Mouse (Mus musculus) left cerebral cortex, postnatal 4 days (tissue): ENCODE measurements around the gene Lamb1. TPM values are rescaled to one million over a fixed set of nuclear protein-coding genes. Genes with fewer than 3 reads are reported as not detected.
A peak's percentile ranks its signal among the peaks of the same experiment; 100 is the strongest.

Source experiments
- DNase-seq: peaks from one replicate; pipeline ENCODE4 v3.0.0-alpha.2; 2022
- intact Hi-C: fragments of 180-260 bp; cut with DNase I; formaldehyde crosslinking; loops from one replicate; pipeline ENCODE4 v1.15.1; 2025
- total RNA-seq, 2 experiments: library from RNA; stranded (reverse); gene quantifications; 2 replicates each; pipeline ENCODE4 v1.2.3; 2021

The Lamb1 gene
- 10 to 100 TPM; 50.9 to 55.7 TPM for total RNA-seq

DNA sequence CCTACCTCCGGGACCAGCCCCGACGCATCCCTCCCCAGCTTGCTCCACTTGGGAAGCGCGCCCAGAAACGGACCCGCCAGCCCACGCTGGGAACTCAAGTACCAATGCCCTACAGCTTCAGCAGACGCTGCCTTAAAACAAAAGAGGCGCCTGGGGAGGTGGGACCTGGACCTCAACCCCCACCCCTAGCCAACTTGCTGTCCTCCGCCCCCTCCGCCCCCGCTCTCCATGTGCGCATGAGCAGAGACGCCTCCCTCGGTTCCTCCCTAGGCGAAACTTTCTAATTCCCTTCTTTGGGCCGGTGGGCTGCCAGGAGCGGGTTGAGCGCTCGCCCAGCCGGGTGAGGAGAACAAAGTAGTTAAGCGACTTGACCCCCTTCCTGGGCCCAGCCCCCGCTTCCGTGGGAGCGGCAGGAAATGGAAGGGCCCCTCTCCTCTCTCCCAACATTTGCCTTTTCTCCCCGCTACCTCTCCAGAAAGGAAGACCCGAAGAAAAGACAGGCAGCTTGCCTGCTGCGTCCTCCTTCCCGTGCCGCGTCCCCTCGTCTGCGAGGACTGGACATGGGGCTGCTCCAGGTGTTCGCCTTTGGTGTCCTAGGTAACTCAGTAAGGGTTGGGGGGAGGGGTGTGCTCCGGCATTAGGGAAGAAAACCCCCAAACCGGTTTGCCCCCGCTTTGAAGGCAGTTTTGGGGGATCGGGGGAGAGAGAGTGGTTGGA, at the start of gene Lamb1:
TSS of gene Lamb1 (plus strand) at position 230 of the 717 bp plus-strand sequence.
- peak; percentile 59 for DNase-seq
- intact Hi-C loops, result loop anchor here (5.0 to 10.0 kb wide), 2 partner anchors 98 to 140 kb away; no protein-coding TSS in a partner anchor

DNA sequence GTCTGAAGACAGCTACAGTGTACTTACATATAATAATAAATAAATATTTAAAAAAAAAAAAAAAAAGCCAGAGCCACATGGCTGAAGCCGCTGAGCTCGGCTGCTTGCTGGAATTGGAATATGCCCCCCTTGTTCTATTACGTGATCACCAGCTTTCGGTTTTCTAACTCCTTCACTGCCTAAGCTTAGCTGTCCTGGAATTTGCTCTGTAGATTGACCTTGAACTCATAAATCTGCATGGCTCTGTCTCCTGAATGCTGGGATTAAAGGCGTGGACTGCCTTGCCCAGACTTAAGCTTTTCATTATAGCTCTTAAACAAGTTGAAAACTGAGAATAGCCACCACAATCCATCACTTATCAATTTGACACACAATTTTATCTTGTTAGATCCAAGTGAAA, 47.8 kb upstream of the Lamb1 start:
- no peak for DNase-seq
- intact Hi-C loops, result no loop called here

DNA sequence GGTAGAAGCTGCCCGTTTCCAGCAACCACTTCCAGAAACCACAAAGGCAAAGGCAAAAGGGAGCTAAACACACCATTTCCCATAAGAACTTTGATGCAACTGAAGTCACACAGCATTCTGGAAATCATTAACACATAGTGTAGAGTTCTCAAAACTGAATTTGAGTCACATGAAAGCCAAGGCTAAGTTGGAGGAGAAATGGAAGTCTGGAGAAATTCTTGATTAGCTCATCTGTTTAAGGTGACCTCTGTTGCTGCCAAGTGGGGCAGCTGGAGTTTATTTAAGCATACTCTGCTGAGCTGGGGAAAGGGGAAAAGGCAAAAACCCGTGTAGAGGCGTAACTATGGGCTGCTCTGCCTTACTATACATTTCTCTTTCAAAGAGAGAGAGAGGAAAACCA, 46.3 kb upstream of the Lamb1 start:
- intact Hi-C loops, result no loop called here
- no peak for DNase-seq

DNA sequence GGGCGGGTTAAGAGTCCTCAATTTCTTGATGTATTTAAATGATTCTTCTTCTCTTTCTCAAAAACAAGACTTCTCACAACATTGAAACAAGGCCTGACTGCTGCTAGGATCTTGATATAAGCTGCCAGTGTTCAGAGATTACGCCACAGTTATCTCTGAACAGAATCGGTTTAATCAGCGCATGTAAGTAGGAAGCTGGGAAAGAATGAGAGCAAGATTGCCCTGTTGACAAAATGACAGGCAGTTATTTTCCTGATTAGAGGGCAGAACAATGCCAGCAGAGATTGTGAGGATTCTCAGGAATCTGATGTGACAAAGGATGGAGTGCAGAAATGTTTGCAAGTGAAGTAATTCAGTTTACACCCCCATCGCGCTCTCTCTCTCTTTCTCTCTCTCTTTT, 43.5 kb upstream of the Lamb1 start:
- intact Hi-C loops, result no loop called here
- DNase-seq, result no peak

DNA sequence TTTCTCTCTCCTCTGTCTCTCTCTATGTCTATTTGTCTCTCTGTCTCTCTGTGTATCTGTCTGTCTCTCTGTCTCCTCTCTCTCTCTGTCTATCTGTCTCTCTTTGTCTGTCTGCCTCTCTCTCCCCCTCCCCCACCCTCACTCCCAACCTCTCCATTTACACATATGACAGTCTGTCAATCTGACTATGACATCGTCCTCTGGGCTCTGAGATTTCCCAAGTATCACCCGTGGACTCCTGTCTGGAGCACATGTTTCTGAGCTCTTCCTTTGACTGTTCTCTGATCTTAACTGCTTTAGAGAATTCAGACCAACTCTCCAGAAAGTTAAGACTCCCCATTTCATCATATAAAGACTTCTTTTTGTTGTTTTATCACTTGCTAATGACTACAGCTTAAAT, 42.8 kb upstream of the Lamb1 start:
- no peak for DNase-seq
- intact Hi-C loops, result no loop called here

DNA sequence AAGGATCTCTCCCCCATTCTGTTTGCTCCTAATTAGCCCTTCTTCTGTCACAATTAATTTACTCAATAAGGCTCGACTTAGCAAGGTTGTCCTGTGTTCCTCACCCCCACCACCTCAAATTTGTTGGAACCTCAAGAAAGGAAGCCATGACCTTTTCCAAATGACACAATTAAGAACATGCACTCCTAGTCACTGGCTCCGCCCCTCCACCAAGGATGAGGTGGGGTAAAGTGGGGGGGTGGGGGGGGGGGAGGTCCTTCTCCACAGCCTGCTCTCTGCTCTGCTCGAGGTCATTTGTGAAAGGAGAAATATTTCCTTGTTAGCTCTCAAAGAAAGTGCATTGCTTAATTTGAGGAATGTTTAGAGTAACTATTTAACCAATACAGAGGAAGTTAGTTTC, 42.3 kb upstream of the Lamb1 start:
- no peak for DNase-seq
- intact Hi-C loops, result no loop called here

DNA sequence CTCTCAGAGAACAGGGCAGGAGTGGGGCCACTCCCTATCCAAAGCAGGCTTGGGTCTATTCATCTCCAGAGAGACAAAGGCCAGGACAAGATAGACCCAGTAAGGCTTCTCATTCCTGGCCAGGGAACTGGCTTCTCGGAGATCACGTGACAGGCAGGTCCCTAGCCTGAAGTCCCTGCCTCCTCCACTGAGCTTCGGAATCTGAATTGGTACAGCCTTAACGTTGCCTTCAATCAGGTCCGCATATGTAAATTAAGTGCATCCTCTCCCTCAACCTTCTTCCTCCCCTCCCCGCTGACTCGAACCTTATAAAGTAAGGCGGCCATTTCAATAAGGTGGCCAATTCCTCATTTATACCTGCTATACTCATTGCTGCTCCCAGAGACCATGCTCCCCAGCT, 39.6 kb upstream of the Lamb1 start:
- DNase-seq, result no peak
- intact Hi-C loops, result no loop called here

DNA sequence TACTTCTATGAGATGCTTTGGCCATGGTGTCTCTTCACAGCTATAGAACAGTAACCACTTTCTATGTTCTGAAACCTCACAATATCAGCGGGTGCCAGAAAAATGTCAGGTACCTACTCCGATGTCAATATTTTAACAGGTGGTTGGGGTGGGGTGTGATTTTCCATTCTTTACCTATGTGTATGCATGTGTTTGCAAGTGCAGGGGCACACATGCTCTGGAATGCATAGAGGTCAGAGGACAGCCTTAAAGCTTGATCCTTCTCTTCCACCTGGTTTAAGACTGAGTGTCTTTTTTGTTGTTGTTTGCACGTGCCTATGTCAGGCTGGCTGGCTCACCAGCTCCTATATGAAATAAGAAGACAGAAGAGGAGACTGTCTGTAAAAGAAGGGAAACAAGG, 37.9 kb upstream of the Lamb1 start:
- intact Hi-C loops, result no loop called here
- no peak for DNase-seq

DNA sequence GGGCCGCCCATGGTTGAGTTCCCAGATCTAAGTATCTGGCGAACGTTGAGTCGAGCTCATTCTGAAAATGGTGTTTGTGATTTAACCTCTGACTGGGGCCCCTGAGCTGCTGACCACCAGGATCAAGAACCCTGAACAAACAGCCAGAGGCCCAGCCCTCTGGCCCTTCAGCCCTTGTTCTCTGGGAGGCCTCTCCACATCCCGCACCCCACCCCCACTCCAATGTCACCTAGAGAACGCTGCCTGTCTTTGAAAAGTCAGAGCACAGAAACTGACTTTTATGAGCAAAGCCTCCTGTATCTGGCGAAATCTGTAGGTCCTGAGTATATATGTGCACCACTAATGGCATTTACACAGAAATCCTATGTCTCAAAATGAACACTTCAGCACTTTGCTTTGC, 36.2 kb upstream of the Lamb1 start:
- no peak for DNase-seq
- intact Hi-C loops, result no loop called here

DNA sequence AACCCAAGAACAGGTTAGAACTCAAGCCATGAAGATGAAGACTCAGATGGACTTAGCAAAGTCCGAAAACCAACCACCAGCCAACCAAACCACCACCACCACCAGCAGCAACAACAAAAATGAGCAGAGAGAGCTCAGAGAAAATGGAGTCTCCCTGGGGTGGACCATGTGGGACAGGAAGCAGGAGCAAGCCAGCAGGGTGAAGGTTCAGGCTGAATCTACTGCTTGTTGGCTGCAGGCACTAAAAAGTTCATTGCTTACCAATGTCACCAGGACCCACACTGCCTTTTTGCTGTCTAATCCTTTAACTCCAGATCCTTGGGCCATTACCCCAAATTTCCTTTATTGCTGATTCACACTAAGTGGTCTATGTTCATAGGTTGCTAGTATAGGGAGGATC, 32.4 kb upstream of the Lamb1 start:
- DNase-seq, result no peak
- intact Hi-C loops, result no loop called here

DNA sequence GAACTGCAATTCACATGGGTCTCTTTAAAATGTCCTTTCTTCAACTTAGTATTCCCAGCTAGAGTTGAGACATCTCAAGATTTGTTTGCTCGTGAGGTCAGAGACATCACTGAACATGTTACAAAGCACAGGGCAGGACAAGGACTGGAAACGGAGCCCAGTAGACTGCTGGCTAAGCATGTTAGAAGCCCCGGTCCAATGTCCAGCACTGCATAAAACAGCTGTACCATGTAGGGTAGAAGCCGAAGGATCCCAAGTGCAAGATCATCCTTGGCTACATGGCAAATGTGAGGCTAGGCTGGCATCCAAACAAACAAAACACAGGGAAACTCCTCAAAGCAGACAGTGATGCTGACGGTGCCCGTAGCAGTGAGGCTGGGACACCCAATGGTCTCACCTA, 30.0 kb upstream of the Lamb1 start:
- DNase-seq, result no peak
- intact Hi-C loops, result no loop called here

DNA sequence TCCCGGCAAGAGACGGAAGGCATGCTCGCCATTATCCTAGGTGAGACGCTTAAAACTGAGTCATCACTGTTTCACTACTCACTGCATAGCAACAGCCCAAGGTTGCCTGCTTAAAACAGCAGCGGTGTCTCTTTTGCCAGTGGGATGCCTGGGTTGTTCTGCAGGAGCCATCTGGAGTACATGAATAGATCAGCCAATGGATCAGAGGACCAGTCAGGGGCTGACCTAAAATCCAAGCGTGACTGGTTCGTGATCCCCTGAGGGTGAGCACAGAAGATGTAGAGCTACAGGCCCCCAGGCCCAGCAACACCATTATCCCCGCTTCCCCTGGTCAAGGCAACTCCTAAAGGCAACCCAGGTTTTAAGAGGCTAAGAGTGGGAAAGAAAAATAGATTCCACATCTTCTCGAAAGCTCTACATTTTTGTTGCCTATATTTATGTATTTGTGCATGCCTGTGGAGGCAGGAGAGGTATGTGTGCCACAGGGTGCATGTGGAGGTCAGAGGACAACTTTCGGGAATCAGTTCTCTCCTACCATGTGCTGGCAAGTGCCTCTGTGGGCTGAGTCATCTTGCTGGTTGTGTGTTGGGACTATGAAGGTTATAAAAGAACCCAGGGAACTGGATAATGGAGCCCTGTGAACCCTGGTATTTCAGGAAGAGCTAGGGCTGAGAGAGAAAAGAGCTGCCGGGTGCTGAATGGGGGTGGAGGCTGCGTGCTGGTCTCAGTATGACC, 28.0 kb upstream of the Lamb1 start:
- intact Hi-C loops, result no loop called here
- DNase-seq, result no peak

DNA sequence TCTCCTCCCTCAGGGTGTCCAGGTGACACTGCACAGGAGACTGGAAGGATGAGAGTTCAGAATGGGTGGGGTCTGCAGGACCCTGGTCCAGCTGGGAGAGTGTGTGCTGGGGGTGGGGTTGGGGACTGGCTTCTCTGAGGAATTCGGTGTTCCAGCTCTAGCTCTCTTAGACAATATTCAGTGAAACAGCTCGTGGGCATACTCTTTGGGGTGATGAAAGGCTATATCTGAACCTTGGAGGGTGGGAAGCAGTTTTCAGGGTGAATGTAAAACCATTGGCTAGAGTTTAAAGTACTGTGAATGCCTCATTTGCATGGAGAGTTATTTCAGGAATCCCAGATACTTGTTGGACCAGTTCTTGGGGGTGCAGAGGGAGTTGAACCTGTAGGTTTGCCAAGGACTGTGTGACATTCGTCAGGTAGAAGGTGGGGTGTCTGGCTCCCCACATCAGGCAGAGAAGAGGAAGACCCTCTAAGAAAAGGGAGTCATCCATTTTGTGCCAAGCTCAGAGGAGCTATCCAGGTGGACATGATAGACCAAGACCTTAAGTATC, 25.9 kb upstream of the Lamb1 start:
- intact Hi-C loops, result no loop called here
- no peak for DNase-seq

DNA sequence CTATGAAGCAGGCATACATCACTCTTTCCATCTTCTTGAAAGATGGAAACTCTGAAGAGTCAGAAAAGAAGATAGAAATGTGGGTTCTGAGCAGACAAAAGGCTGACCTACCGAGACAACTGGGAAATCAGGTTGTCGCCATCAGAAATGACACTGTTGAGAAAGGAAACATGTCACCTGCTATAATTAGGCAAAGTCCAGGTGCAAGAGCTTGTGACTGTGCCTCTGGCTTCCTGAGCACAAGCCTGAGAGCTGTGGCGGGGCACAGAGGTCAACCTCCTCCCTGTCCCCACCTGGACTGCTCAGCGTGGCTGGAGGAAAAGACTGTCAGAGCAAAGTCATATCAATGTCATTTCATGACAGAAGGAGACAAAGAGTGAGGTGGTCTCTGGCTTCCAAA, 25.2 kb upstream of the Lamb1 start:
- intact Hi-C loops, result no loop called here

DNA sequence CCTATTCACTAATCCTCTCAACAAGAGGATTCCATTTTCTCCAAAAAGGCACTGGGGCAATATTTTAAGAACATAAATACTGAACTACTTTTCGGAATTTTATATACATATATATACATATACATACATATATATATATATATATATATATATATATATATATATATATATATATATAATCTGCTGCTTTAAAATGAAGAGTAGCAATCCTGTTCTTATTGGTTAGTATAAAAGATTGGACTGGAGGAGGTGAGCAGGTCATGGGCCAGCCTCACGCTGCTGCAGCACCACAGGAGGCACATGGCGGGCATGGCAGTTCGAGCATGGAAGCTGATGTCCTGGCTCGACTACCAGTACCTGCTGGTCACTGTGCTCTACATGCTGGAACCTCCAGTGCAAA, 24.6 kb upstream of the Lamb1 start, which contains the start of gene Gm6993:
TSS of gene Gm6993 (plus strand) at position 301 of the 400 bp plus-strand sequence.
- intact Hi-C loops, result no loop called here
- no peak for DNase-seq

More for the DNA sequence above, 25.2 kb upstream of the Lamb1 start:
- DNase-seq, result no peak

DNA sequence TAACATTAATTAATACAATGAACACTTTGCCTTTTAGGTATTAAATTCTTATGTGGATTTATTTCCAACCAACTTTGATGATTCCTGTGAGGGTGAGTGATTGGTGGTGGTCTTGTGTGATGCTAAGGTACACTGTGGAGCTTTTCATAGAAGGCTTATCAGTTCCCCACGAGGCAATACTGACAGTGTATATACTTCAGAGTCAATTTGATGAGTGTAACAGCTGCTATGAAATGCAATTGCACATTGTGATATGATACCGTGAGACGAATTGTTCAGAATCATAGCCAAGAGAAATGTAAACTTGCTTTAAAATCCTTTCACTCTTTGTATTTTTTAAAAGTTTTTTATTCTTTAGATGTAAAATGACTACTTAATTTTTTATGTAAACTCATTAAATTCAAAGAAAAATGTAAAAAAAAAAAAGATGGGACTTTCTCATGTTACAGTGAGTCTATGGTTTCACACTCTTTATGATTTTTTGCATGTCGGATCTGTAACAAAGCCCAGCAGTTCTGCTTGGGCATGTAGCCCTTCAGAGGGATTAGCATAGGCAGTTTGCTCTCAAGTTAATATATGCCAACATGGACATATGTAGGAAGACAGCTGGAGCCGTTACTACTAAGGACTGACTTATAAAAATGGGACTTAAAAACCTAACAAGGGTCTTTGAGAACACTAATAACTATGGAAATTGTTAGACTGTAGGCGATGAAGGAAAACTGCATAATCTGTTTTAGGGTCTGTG, 23.3 kb upstream of the Lamb1 start:
- intact Hi-C loops, result no loop called here
- no peak for DNase-seq

DNA sequence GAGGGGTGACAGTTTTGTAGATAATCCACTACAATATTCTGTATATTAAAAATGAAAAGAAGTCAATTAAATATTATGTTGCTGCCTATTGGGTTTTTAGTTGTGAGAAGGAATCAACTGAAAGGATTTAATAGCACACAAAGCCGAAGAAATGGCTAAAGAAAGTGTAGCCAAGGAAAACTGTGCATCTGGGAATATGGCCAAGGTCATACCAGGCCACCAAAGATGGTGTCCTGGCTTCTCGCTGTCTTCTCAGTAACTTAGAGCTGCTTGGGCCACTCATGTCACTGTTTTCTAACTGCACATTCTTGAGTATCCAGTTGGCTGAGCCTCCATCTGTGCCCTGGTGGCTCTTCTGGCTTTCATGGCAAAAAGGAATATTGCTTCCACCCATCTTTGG, 21.0 kb upstream of the Lamb1 start:
- no peak for DNase-seq
- intact Hi-C loops, result no loop called here

DNA sequence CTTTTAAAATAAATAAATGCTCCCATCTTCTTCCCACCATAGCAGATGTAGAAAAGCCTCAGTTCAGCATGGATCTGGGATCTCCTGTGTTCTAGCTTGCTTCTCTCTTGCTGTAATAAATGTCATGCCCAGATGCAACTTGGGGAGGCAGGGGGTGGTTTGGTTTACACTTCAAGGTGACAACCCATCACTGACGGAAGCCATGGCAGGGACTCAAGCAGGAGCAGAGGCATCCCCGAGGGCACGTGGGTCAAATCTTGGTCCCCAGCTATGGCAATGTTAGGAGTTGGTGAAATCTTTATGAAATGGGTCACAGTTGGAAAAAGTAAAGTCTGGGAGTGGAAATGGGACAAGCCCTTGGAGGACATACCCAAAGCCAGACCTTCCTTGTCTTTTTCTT, 20.3 kb upstream of the Lamb1 start:
- intact Hi-C loops, result no loop called here

DNA sequence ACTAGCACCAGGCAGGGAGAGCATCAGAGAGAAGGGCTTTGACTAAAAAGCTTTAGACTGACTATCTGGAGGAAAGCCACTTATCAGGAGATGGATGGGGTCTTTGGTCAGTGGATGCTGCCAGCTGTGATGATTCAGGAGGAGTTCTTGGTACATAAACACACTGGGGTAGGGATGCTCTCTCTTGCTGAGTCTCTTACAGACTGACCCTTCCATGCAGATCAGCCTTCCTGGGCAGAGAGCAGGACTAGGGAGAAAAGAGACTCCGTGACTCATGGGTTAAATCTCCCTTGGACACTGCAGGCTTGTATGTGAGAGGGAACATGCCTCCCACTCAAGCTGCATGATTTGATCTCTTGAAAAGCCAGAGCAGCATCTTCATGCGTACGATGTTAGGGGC, 18.9 kb upstream of the Lamb1 start:
- no peak for DNase-seq
- intact Hi-C loops, result no loop called here

More for the DNA sequence above, 20.3 kb upstream of the Lamb1 start:
- no peak for DNase-seq

DNA sequence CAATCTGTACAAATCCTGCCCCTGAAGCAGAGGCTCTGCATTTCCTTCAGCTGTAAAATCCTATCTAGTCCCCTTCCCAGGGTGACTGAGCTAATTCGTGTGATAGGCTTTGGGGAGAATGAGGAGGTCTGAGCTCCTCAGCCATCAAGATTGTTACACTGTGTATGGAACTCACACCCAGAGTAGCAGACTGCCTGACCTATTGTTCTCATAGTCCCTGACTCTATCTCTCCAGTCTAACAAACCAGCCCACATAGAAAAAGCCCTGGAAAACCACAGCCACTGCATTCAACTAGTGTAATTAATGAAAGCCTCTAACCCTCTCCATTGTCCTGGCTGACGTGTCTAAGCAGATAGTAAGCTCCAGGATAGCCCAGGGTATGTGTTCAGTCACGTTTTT, 18.4 kb upstream of the Lamb1 start:
- no peak for DNase-seq
- intact Hi-C loops, result no loop called here

DNA sequence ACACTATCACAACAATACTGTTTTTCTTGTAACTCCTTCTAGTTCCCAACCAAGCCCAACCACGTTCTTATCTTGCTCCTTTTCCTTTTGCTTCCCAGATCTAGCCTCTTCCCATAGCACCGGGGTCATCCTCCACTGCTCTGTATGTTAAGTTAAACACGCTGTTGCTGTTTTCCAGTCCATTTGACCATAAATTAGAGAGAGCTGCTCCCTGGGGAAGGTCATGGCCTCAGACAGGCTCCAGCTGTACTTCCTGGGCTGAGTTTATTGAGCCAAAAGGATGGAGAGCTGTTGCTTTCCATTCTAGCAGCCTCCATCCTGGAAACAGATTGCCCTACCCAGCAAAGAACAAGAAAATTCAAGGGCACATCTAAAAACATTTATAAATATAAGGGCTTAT, 16.9 kb upstream of the Lamb1 start:
- no peak for DNase-seq
- intact Hi-C loops, result no loop called here
